Mouse (Mus musculus): Measurements from ENCODE around the gene Plcd3.

Plcd3 gene

GRCm38 (mm10) chr11:103118866-103119265 lies 17.4 kb upstream of the Plcd3 start:
- DNase-seq (ENCODE audit: low read depth in 2 of 2, low spot score in 2 of 2) = no peak

GRCm38 (mm10) chr11:103117591-103118009 lies 16.1 kb upstream of the Plcd3 start:
- DNase-seq (ENCODE audit: low read depth in 2 of 2, low spot score in 2 of 2) = peak in 1 of 2 experiments; percentile 23

- peak; percentile 55 to 56 for DNase-seq (ENCODE audit: low read depth in 2 of 2, low spot score in 2 of 2)
Observed at GRCm38 (mm10) chr11:103116959-103117590, 15.6 kb upstream of the Plcd3 start.

- DNase-seq (ENCODE audit: low read depth in 2 of 2, low spot score in 2 of 2) = peak; percentile 100
Observed at GRCm38 (mm10) chr11:103116008-103116818, 14.8 kb upstream of the Plcd3 start, which contains the start of gene Hexim1. TSS of gene Hexim1 (plus strand) at chr11:103116231.

DNA sequence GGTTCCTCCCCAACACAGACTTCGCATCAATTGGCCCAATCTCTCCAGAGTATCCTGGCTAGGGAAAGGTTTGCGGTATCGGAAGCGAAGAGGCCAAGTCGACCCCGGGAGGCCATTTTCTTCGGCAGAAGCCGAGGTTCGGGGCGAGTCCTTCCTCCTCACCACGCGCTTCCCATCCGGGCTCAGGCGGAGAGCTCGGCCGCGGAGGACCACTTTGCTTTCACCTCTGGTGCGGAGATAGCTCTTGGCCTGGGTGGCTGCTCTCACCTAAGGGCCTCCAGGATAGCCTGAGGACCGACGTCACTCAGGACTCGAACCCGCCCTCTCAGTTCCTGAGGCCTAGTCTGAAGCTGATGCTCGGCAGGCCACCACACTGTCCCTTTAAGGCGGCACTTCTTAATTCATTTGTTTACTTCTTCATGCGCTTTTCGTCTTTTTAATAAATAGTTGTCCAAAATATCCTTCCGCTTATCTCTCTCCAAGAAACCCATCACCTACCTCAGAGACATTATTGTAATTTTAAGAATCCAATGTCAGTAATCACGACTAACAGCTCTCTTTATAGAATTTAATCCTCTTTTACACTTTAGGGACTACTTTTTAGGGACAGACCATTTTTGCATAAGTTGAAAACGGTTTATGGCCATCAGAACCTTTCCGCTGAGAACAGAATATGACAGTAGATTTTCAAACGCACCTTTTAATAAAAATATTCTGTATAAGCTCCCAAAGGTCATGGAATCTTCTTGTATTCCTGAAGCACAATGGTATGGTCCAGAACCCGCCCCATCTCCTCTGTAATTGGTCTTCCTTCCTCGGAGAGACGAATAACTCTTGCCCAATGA lies 13.9 kb upstream of the Plcd3 start:
- DNase-seq (ENCODE audit: low read depth in 2 of 2, low spot score in 2 of 2) = peak; percentile 73 to 76

GRCm38 (mm10) chr11:103114270-103114943 lies 12.9 kb upstream of the Plcd3 start:
- no peak for DNase-seq (ENCODE audit: low read depth in 2 of 2, low spot score in 2 of 2)

GRCm38 (mm10) chr11:103113771-103114170 lies 12.3 kb upstream of the Plcd3 start:
- DNase-seq (ENCODE audit: low read depth in 2 of 2, low spot score in 2 of 2) = no peak

- DNase-seq (ENCODE audit: low read depth in 2 of 2, low spot score in 2 of 2) = no peak
Observed at GRCm38 (mm10) chr11:103113005-103113404, 11.5 kb upstream of the Plcd3 start.

- DNase-seq (ENCODE audit: low read depth in 2 of 2, low spot score in 2 of 2) = no peak
Observed at GRCm38 (mm10) chr11:103112552-103112912, 11.1 kb upstream of the Plcd3 start.

DNA sequence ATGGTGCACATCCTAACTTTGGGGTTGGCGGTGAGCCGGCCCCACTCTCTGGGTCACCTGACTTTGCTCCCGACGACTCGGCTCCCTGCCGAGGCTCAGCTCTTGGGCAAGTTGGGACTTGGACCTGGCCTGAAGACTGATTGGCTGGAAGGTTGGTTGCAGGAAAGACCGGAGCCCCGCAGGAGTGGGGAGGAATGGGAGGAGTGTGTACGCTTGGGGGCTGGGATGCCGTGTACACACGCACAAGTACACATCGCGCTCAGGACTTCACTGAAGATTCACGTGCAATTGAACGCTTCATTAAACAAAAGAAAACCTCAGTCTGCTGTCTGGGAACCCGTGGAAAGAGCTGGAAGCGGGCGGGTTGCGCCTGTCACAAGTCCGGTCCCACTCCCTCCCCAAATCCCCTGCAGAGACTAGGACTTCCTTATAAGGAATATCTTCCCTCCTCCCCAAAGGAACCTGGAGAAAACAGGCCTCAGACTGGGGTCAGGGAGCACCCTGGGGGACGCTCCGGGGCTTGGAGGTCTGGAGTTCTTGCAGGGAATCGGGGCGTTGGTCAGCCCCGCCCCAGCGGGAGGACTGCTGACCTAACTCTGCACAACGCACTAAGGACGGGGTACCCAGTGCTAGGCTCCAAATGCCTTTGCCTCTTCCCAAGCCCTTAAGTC lies 10.6 kb upstream of the Plcd3 start:
- no peak for DNase-seq (ENCODE audit: low read depth in 2 of 2, low spot score in 2 of 2)

DNA sequence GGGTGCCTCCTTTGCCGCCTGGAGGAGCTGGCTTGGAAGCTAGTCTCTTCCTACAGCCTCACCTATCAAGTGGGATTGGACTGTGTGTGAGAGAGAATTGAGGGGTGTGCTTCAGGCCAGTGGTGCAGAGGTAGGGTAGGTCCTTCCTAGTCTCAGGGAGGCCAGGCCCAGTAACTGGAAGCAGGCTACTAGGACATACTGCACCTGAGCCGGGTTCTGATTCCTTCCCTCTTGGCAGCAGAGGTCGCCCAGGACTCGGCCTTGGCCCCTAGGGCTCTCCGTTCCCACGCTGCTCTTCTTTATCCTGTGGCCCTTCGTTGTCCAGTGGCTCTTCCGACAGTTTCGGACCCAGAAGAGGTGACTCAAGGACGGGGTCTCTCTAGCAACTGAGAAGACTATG lies 9.8 kb upstream of the Plcd3 start:
- no peak for DNase-seq (ENCODE audit: low read depth in 2 of 2, low spot score in 2 of 2)

- DNase-seq (ENCODE audit: low read depth in 2 of 2, low spot score in 2 of 2) = no peak
Observed at GRCm38 (mm10) chr11:103106386-103106785, 4.9 kb upstream of the Plcd3 start.

DNA sequence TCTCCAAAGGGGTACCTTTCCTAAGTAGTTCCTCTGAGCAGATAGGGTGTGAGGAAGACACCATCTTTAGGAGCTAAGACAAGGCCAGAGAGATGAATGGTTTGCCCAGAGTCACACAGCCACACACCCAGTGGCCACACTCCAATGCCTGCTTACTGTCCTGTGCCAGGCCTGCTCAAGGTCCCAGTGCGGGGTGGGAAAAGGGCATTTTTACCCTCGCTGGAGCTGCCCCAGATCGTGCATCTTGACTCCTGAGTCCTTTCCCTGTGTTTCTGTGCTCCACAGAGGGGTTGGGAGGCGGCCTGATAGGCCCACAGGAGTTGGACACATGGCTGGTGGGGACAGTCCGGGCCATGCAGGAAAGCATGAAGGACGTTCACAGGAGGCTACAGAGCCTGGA lies 4.4 kb upstream of the Plcd3 start:
- no peak for DNase-seq (ENCODE audit: low read depth in 2 of 2, low spot score in 2 of 2)

DNA sequence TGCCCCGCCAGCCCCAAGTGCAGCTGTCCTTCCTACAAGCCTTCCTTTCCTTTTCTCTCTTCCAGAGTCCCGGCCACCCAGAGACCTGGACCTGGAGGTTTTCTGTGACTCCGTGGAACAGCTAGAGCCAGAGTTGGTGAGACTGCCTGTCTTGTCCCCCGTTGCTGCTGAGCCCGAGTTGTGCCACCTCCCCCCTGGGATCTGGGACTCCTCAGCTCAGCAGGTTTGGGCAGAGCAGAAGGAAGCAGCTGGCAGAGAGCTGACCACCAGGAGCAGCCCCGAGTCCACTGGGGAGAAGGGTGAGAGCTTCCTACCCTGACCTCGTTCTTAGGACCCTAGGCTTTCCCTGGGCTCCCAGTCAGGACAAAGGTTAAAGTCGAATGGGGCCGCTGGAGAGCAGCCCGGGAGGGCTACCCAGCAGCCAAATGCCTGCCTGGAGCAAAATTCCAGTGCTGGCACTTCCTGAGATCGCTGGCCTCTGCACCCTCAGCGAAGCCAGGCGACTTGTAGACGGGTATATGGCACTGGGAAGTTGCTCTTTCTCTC lies 3.8 kb upstream of the Plcd3 start:
- DNase-seq (ENCODE audit: low read depth in 2 of 2, low spot score in 2 of 2) = no peak

- no peak for DNase-seq (ENCODE audit: low read depth in 2 of 2, low spot score in 2 of 2)
Observed at GRCm38 (mm10) chr11:103104469-103104868, 3.0 kb upstream of the Plcd3 start.

- DNase-seq (ENCODE audit: low read depth in 2 of 2, low spot score in 2 of 2) = no peak
Observed at GRCm38 (mm10) chr11:103103621-103104020, 2.2 kb upstream of the Plcd3 start.

GRCm38 (mm10) chr11:103102725-103103349 lies 1.4 kb upstream of the Plcd3 start:
- peak; percentile 99 for DNase-seq (ENCODE audit: low read depth in 2 of 2, low spot score in 2 of 2)

DNA sequence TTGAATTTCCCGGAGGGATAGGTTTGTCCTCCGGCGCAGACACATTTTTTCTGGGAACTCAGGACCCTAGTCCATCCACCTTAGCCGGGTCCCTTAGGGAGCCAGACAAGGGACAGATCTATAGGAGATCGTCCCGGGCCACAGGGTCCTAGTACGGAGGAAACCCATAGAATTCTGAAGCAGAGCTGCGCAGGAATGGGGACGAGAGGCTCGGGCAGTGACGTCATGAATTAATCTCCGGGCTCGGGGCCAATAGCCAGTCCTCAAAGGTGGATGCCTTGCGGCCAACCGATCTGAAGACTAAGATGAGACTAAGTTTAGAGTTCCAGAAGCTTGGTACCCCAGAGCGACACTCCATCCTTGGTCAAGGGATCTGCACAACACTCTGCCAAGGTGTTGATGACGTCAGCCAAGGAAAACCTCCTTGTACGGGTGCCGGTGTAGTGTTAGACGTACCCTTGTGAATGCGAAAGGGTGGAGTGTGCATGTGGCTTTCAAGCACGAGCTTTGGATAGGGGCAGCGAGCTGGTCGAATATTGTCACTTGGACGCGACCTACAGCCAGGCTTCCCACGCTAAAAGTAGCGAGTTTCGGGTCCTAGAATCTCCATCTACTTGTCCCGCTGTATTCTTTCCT lies 526 bp upstream of the Plcd3 start:
- DNase-seq (ENCODE audit: low read depth in 2 of 2, low spot score in 2 of 2) = peak in 1 of 2 experiments; percentile 28

GRCm38 (mm10) chr11:103100361-103100760 lies 1.1 kb downstream of the Plcd3 start:
- DNase-seq (ENCODE audit: low read depth in 2 of 2, low spot score in 2 of 2) = no peak

All from CD8-positive naive resting alpha-beta T cell, adult 2 months (primary cell).